Mouse (Mus musculus) bone marrow macrophage, adult 2 months (primary cell): ENCODE results near the gene Pmfbp1.

Experiments used
- CTCF ChIP-seq: IDR thresholded peaks from 2 replicates; pipeline ENCODE4 v1.5.1; 2012; ENCODE audit warnings: low read depth, mild to moderate bottlenecking, low read length, moderate library complexity
- POLR2A ChIP-seq: IDR thresholded peaks from 2 replicates; pipeline ENCODE4 v1.6.1; 2012; ENCODE audit warnings: mild to moderate bottlenecking, low read depth, low read length, borderline replicate concordance

- no peak for TF ChIP-seq CTCF
- TF ChIP-seq POLR2A, result no peak
Observed at GRCm38 (mm10) chr8:109592164-109592563, 98.3 kb downstream of the Pmfbp1 start.
